Mouse (Mus musculus): ENCODE data around the gene Olfr476.
"Not testable (repeated sequence)": the region's sequence is repeated elsewhere in the genome, so short reads cannot be mapped to it uniquely, and the experiment has no call there.

The Olfr476 gene

DNA sequence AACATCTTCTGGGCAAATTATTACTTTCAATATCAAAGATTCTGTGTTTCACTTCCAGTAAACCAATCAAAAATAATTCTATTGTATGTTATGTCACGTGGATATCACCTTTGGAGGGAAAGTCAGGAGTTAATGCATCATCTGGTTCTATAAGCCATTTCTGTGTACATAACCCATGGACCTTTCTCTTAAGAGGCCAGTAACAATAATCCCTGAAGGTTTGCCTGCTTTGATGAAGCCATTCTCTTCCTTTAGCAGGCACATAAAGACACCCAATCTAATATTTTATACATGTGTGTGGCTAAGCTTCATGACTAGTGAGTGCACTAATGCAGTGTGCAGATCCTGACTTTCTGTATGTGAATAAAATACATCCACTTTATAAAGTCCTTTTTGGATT is at the start of gene Olfr476:
TSS of gene Olfr476 (plus strand) at position 301 of the 400 bp plus-strand sequence.
- DNase-seq = no peak

GRCm38 (mm10) chr7:107930146-107930545 is 34.5 kb upstream of the Olfr476 start, which contains the start of gene Olfr473:
Gene Olfr473, plus strand, starts transcription at chr7:107930446.
- DNase-seq = no peak

GRCm38 (mm10) chr7:107952539-107952938 is 12.1 kb upstream of the Olfr476 start:
- DNase-seq = not testable (repeated sequence)

GRCm38 (mm10) chr7:107954343-107954742 is 10.3 kb upstream of the Olfr476 start, which contains the start of gene Olfr474:
Gene Olfr474, plus strand, starts transcription at chr7:107954643.
- no peak for DNase-seq

DNA sequence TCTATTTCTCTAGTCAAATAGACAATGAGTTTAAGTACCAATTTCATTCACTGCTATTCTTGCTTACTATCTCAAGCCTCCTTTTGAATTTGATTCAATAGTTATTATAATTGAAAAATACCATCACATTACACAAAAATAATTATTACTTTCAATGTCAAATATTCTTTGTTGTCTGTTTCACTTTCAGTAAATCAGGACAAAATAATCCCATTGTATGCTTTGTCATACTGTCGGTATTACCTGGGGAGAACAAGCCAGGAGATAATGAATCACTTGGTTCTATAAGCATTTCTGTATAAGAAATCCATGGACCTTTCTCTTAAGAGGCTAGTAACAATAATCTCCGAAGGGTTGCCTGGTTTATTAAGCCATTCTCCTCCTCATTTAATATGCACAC is 21.8 kb downstream of the Olfr476 start, which contains the start of gene Olfr477:
TSS of gene Olfr477 (plus strand) at position 301 of the 400 bp plus-strand sequence.
- DNase-seq = no peak

DNA sequence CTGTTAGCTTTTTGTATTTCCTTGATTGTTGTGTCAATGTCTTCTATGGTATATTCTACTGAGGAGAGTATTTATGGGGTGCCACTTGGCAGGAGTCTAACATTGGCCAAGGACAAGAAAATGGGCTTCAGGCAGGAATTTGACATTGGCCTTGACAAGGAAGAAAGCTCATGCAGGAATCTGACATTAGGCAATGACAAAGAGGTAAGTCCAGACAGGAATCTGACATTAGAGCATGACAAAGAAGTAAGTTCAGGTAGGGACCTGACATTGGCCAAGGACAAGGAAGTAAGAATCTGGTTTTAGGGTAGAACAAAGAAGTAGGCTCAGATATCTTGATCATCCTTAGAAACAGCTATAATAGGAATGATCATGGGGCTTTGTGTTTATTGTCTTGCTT is 49.7 kb downstream of the Olfr476 start:
- DNase-seq = not testable (repeated sequence)
